Mouse (Mus musculus) hindbrain, embryonic 12.5 days (tissue): ENCODE results near the gene Tnfrsf9. TPM values are rescaled to one million over a fixed set of nuclear protein-coding genes. Genes with fewer than 3 reads are reported as not detected.

ENCODE experiments used
- ATAC-seq: fragments of 200-750 bp; cut with Nextera tagmentation; 2 replicates; pipeline ENCODE4 v1.8.0; 2017; ENCODE audit warnings: moderate TSS enrichment; ENCODE audit not compliant: low FRiP score
- H3K27ac ChIP-seq: fragments of 300-500 bp; sonication (generic); 2 replicates; pipeline ENCODE4 v1.5.1; 2016; ENCODE audit warnings: mild to moderate bottlenecking
- H3K27me3 ChIP-seq: fragments of 300-500 bp; sonication (generic); 2 replicates; pipeline ENCODE4 v1.6.1; 2016; ENCODE audit warnings: mild to moderate bottlenecking
- H3K36me3 ChIP-seq: fragments of 300-500 bp; sonication (generic); 2 replicates; pipeline ENCODE4 v1.6.1; 2016; ENCODE audit warnings: mild to moderate bottlenecking
- H3K4me1 ChIP-seq: fragments of 300-500 bp; sonication (generic); 2 replicates; pipeline ENCODE4 v1.6.1; 2016
- H3K4me2 ChIP-seq: fragments of 300-500 bp; sonication (generic); replicated peaks from 2 replicates; pipeline ENCODE4 v1.6.1; 2016; ENCODE audit warnings: mild to moderate bottlenecking
- H3K4me3 ChIP-seq: fragments of 300-500 bp; sonication (generic); 2 replicates; pipeline ENCODE4 v1.5.1; 2016; ENCODE audit warnings: mild to moderate bottlenecking
- H3K9ac ChIP-seq: fragments of 300-500 bp; sonication (generic); 2 replicates; pipeline ENCODE4 v1.6.1; 2016; ENCODE audit warnings: mild to moderate bottlenecking, moderate library complexity
- H3K9me3 ChIP-seq: fragments of 300-500 bp; sonication (generic); replicated peaks from 2 replicates; pipeline ENCODE4 v1.6.1; 2016; ENCODE audit warnings: mild to moderate bottlenecking
- WGBS: fragments of 180-500 bp; shearing (Covaris S2); methylation state at CpG from one replicate; pipeline ENCODE4 v1.1.7; 2016; 5-methylcytosine and 5-hydroxymethylcytosine counted together
- polyA plus RNA-seq: library from polyadenylated mRNA; unstranded; fragments of >200 nt; fragmentation: Nextera tagmentation; extraction: Ambion mirVana; gene quantifications from 2 replicates; pipeline ENCODE4 v1.2.1, GENCODE M21; 2016

Tnfrsf9 gene
- polyA plus RNA-seq, 1 experiment from 2014 or later, result 0.31 TPM

GRCm38 (mm10) chr4:150875393-150875792 is 39.0 kb upstream of the Tnfrsf9 start:
- Histone ChIP-seq H3K27me3 (no peaks in the 10 kb centered on the region), H3K4me2 (no peak overlapping the region), H3K4me1 (peaks cover 16% of the 10 kb centered on the region), H3K9me3 (peaks cover 23% of the 10 kb centered on the region), H3K4me3 (no peak overlapping the region), H3K27ac (no peak overlapping the region), H3K9ac (no peak overlapping the region), H3K36me3 (0 out of 2 replicates have a peak, but pooled peaks cover 3% of the 10 kb centered on the region)
- WGBS, result 86% methylated on average over 10 of the region's 10 CpGs
- no peak for ATAC-seq

- no peak for ATAC-seq
- Histone ChIP-seq H3K9ac (no peak overlapping the region), H3K27me3 (no peaks in the 10 kb centered on the region), H3K4me2 (no peak overlapping the region), H3K4me1 (no peaks in the 10 kb centered on the region), H3K9me3 (peaks cover 25% of the 10 kb centered on the region), H3K27ac (no peak overlapping the region), H3K4me3 (no peak overlapping the region), H3K36me3 (0 out of 2 replicates have a peak, but pooled peaks cover 3% of the 10 kb centered on the region)
- 96% methylated on average over 22 of the region's 22 CpGs for WGBS
Measured at GRCm38 (mm10) chr4:150879631-150880030, 34.7 kb upstream of the Tnfrsf9 start.

GRCm38 (mm10) chr4:150880364-150880763 is 34.0 kb upstream of the Tnfrsf9 start:
- WGBS, result 88% methylated on average over 5 of the region's 5 CpGs
- no peaks in the 10 kb centered on the region for H3K4me1 ChIP-seq
- peaks cover 25% of the 10 kb centered on the region for H3K9me3 ChIP-seq
- no peak overlapping the region for H3K27ac ChIP-seq
- no peaks in the 10 kb centered on the region for H3K27me3 ChIP-seq
- 0 out of 2 replicates have a peak, but pooled peaks cover 3% of the 10 kb centered on the region for H3K36me3 ChIP-seq
- H3K4me2 ChIP-seq, result no peak overlapping the region
- H3K9ac ChIP-seq, result no peak overlapping the region
- H3K4me3 ChIP-seq, result no peak overlapping the region
- ATAC-seq, result no peak

GRCm38 (mm10) chr4:150882632-150883031 is 31.7 kb upstream of the Tnfrsf9 start:
- Histone ChIP-seq H3K27me3 (no peaks in the 10 kb centered on the region), H3K4me3 (no peak overlapping the region), H3K9ac (no peak overlapping the region), H3K9me3 (peaks cover 25% of the 10 kb centered on the region), H3K36me3 (0 out of 2 replicates have a peak, but pooled peaks cover 3% of the 10 kb centered on the region), H3K4me1 (no peaks in the 10 kb centered on the region), H3K4me2 (no peak overlapping the region), H3K27ac (no peak overlapping the region)
- WGBS, result 90% methylated on average over 5 of the region's 5 CpGs
- ATAC-seq, result no peak

GRCm38 (mm10) chr4:150887903-150888302 is 26.5 kb upstream of the Tnfrsf9 start:
- peaks cover 8% of the 10 kb centered on the region for H3K4me1 ChIP-seq
- H3K9me3 ChIP-seq, result no peaks in the 10 kb centered on the region
- H3K27me3 ChIP-seq, result 0 out of 2 replicates have a peak, but pooled peaks cover 4% of the 10 kb centered on the region
- no peaks in the 10 kb centered on the region for H3K36me3 ChIP-seq
- no peak overlapping the region for H3K27ac ChIP-seq
- 83% methylated on average over 5 of the region's 5 CpGs for WGBS
- no peak for ATAC-seq
- no peak overlapping the region for H3K4me2 ChIP-seq
- no peak overlapping the region for H3K9ac ChIP-seq
- H3K4me3 ChIP-seq, result no peak overlapping the region

GRCm38 (mm10) chr4:150888492-150888891 is 25.9 kb upstream of the Tnfrsf9 start:
- no peak overlapping the region for H3K27ac ChIP-seq
- H3K4me2 ChIP-seq, result no peak overlapping the region
- no peaks in the 10 kb centered on the region for H3K36me3 ChIP-seq
- H3K27me3 ChIP-seq, result 0 out of 2 replicates have a peak, but pooled peaks cover 4% of the 10 kb centered on the region
- no peak overlapping the region for H3K4me3 ChIP-seq
- peaks cover 8% of the 10 kb centered on the region for H3K4me1 ChIP-seq
- H3K9ac ChIP-seq, result no peak overlapping the region
- WGBS, result 87% methylated on average over 4 of the region's 4 CpGs
- H3K9me3 ChIP-seq, result no peaks in the 10 kb centered on the region
- no peak for ATAC-seq

- Histone ChIP-seq H3K27me3 (0 out of 2 replicates have a peak, but pooled peaks cover 4% of the 10 kb centered on the region), H3K9me3 (no peaks in the 10 kb centered on the region), H3K4me2 (no peak overlapping the region; the same call in 1 of the 2 replicates), H3K27ac (0 out of 2 replicates have a peak overlapping the region, but pooled peaks have one; percentile 2), H3K36me3 (no peaks in the 10 kb centered on the region), H3K9ac (no peak overlapping the region), H3K4me3 (no peak overlapping the region), H3K4me1 (peaks cover 8% of the 10 kb centered on the region)
- WGBS, result 41% methylated on average over 20 of the region's 20 CpGs
- no peak for ATAC-seq
Measured at GRCm38 (mm10) chr4:150889273-150889954, 24.9 kb upstream of the Tnfrsf9 start.

- no peak overlapping the region for H3K4me3 ChIP-seq
- H3K27ac ChIP-seq, result no peak overlapping the region
- H3K9ac ChIP-seq, result no peak overlapping the region
- H3K4me2 ChIP-seq, result no peak overlapping the region; the same call in 1 of the 2 replicates
- WGBS, result 61% methylated on average over 13 of the region's 13 CpGs
- 0 out of 2 replicates have a peak, but pooled peaks cover 4% of the 10 kb centered on the region for H3K27me3 ChIP-seq
- no peaks in the 10 kb centered on the region for H3K9me3 ChIP-seq
- peaks cover 8% of the 10 kb centered on the region for H3K4me1 ChIP-seq
- no peaks in the 10 kb centered on the region for H3K36me3 ChIP-seq
- ATAC-seq, result no peak
Measured at GRCm38 (mm10) chr4:150889955-150890315, 24.4 kb upstream of the Tnfrsf9 start.

GRCm38 (mm10) chr4:150891308-150891707 is 23.1 kb upstream of the Tnfrsf9 start:
- Histone ChIP-seq H3K9me3 (no peaks in the 10 kb centered on the region), H3K4me3 (no peak overlapping the region), H3K36me3 (peaks cover 4% of the 10 kb centered on the region), H3K4me2 (no peak overlapping the region), H3K27ac (no peak overlapping the region), H3K4me1 (peaks cover 8% of the 10 kb centered on the region), H3K27me3 (0 out of 2 replicates have a peak, but pooled peaks cover 4% of the 10 kb centered on the region), H3K9ac (no peak overlapping the region)
- no peak for ATAC-seq
- WGBS, result 79% methylated on average over 5 of the region's 5 CpGs

GRCm38 (mm10) chr4:150894718-150895501 is 19.5 kb upstream of the Tnfrsf9 start:
- H3K4me1 ChIP-seq, result peaks cover 2% of the 10 kb centered on the region; the same call in 1 of the 2 replicates
- H3K36me3 ChIP-seq, result peaks cover 38% of the 10 kb centered on the region
- no peak overlapping the region for H3K4me2 ChIP-seq
- no peak overlapping the region for H3K4me3 ChIP-seq
- no peak overlapping the region for H3K9ac ChIP-seq
- H3K27me3 ChIP-seq, result 0 out of 2 replicates have a peak, but pooled peaks cover 4% of the 10 kb centered on the region
- WGBS, result 78% methylated on average over 8 of the region's 8 CpGs
- no peak for ATAC-seq
- H3K27ac ChIP-seq, result no peak overlapping the region
- H3K9me3 ChIP-seq, result no peaks in the 10 kb centered on the region

GRCm38 (mm10) chr4:150896896-150897624 is 17.3 kb upstream of the Tnfrsf9 start:
- no peak overlapping the region for H3K4me2 ChIP-seq
- no peak overlapping the region for H3K4me3 ChIP-seq
- no peaks in the 10 kb centered on the region for H3K4me1 ChIP-seq
- H3K27me3 ChIP-seq, result no peaks in the 10 kb centered on the region
- H3K9ac ChIP-seq, result no peak overlapping the region
- no peaks in the 10 kb centered on the region for H3K9me3 ChIP-seq
- 93% methylated on average over 26 of the region's 26 CpGs for WGBS
- H3K27ac ChIP-seq, result no peak overlapping the region
- peaks cover 59% of the 10 kb centered on the region for H3K36me3 ChIP-seq
- no peak for ATAC-seq
